Mouse (Mus musculus) embryonic facial prominence, embryonic 15.5 days (tissue): ENCODE data around the gene Ifnar2. TPM values are rescaled to one million over a fixed set of nuclear protein-coding genes. Genes with fewer than 3 reads are reported as not detected.

Source experiments
- ATAC-seq: fragments of 200-750 bp; cut with Nextera tagmentation; 2 replicates; pipeline ENCODE4 v1.8.0; 2017; ENCODE audit warnings: low read depth, moderate TSS enrichment; ENCODE audit not compliant: insufficient number of reproducible peaks, low FRiP score, low TSS enrichment
- H3K27ac ChIP-seq: fragments of 300-500 bp; sonication (generic); replicated peaks from 2 replicates; pipeline ENCODE4 v1.5.1; 2015; ENCODE audit warnings: mild to moderate bottlenecking, inconsistent platforms
- H3K27me3 ChIP-seq: fragments of 300-500 bp; sonication (generic); 2 replicates; pipeline ENCODE4 v1.6.1; 2015; ENCODE audit warnings: inconsistent platforms
- H3K36me3 ChIP-seq: fragments of 300-500 bp; sonication (generic); 2 replicates; pipeline ENCODE4 v1.6.1; 2015; ENCODE audit warnings: mild to moderate bottlenecking, inconsistent platforms
- H3K4me1 ChIP-seq: fragments of 300-500 bp; sonication (generic); 2 replicates; pipeline ENCODE4 v1.6.1; 2015; ENCODE audit warnings: inconsistent platforms
- H3K4me2 ChIP-seq: fragments of 300-500 bp; sonication (generic); replicated peaks from 2 replicates; pipeline ENCODE4 v1.6.1; 2015; ENCODE audit warnings: mild to moderate bottlenecking, inconsistent platforms
- H3K4me3 ChIP-seq: fragments of 300-500 bp; sonication (generic); replicated peaks from 2 replicates; pipeline ENCODE4 v1.5.1; 2015; ENCODE audit warnings: mild to moderate bottlenecking, inconsistent platforms
- H3K9ac ChIP-seq: fragments of 300-500 bp; sonication (generic); 2 replicates; pipeline ENCODE4 v1.6.1; 2015; ENCODE audit warnings: inconsistent platforms
- H3K9me3 ChIP-seq: fragments of 300-500 bp; sonication (generic); replicated peaks from 2 replicates; pipeline ENCODE4 v1.6.1; 2016; ENCODE audit warnings: inconsistent platforms
- WGBS: fragments of 180-500 bp; shearing (Covaris S2); methylation state at CpG from one replicate; pipeline ENCODE4 v1.1.7; 2015; 5-methylcytosine and 5-hydroxymethylcytosine counted together
- polyA plus RNA-seq: library from polyadenylated mRNA; unstranded; fragments of >200 nt; fragmentation: Nextera tagmentation; extraction: Ambion mirVana; gene quantifications from 2 replicates; pipeline ENCODE4 v1.2.1, GENCODE M21; 2015

Gene Ifnar2
- 60.4 and 61.7 TPM in 2 replicates for polyA plus RNA-seq

- no peaks in the 10 kb centered on the region for H3K27me3 ChIP-seq
- WGBS = under 1% methylated on average over 57 of the region's 62 CpGs
- no peaks in the 10 kb centered on the region for H3K9me3 ChIP-seq
- H3K27ac ChIP-seq = peak within 1 kb of the TSS; percentile 95
- H3K4me1 ChIP-seq = peaks cover 20% of the 10 kb centered on the region
- H3K9ac ChIP-seq = peak within 1 kb of the TSS; percentile 88
- H3K4me3 ChIP-seq = peak within 1 kb of the TSS; percentile 98
- peak within 1 kb of the TSS; percentile 76 for H3K4me2 ChIP-seq
- ATAC-seq = peak; percentile 91
- no peaks in the 10 kb centered on the region for H3K36me3 ChIP-seq
Observed at GRCm38 (mm10) chr16:91372577-91373472, at the start of gene Ifnar2. TSS of gene Ifnar2 (plus strand) at chr16:91372783.

- no peak overlapping the region for H3K27ac ChIP-seq
- H3K4me1 ChIP-seq = no peaks in the 10 kb centered on the region
- H3K4me3 ChIP-seq = no peak overlapping the region
- H3K9me3 ChIP-seq = no peaks in the 10 kb centered on the region
- no peak overlapping the region for H3K9ac ChIP-seq
- peaks cover 5% of the 10 kb centered on the region for H3K27me3 ChIP-seq
- H3K36me3 ChIP-seq = no peaks in the 10 kb centered on the region
- no peak overlapping the region for H3K4me2 ChIP-seq
- WGBS = 50% methylated on average over 7 of the region's 7 CpGs
- no peak for ATAC-seq
Observed at GRCm38 (mm10) chr16:91327605-91328004, 45.0 kb upstream of the Ifnar2 start.

- no peak overlapping the region for H3K9ac ChIP-seq
- no peaks in the 10 kb centered on the region for H3K9me3 ChIP-seq
- ATAC-seq = no peak
- peaks cover 8% of the 10 kb centered on the region for H3K27me3 ChIP-seq
- H3K4me3 ChIP-seq = no peak overlapping the region
- H3K36me3 ChIP-seq = no peaks in the 10 kb centered on the region
- no peaks in the 10 kb centered on the region for H3K4me1 ChIP-seq
- 78% methylated on average over 19 of the region's 19 CpGs for WGBS
- H3K4me2 ChIP-seq = no peak overlapping the region
- H3K27ac ChIP-seq = no peak overlapping the region
Observed at GRCm38 (mm10) chr16:91328922-91329321, 43.7 kb upstream of the Ifnar2 start.

DNA sequence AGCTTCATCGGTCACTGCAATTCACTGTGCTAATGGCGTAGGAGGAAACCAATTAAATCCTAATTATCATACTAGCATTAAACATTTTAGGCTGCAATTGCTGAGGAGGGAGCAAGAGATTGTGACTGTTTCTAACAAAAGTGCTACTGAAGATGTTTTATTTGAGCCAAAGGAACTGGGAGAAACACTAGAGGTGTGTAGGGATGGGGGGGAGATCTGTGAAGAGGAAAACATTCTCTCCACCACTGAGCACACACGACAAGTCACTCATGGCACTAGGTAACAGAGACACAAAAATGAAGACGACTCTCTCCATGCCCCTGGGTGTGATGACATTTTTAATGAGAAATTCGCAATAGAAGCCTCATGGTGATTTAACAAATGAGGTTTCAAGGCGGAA is 42.1 kb upstream of the Ifnar2 start:
- Histone ChIP-seq H3K4me1 (no peaks in the 10 kb centered on the region), H3K27ac (no peak overlapping the region), H3K9ac (no peak overlapping the region), H3K27me3 (peaks cover 8% of the 10 kb centered on the region), H3K4me3 (no peak overlapping the region), H3K4me2 (no peak overlapping the region), H3K9me3 (no peaks in the 10 kb centered on the region), H3K36me3 (no peaks in the 10 kb centered on the region)
- ATAC-seq = no peak
- whole genome bisulfite sequencing = 80% methylated on average over 6 of the region's 6 CpGs

DNA sequence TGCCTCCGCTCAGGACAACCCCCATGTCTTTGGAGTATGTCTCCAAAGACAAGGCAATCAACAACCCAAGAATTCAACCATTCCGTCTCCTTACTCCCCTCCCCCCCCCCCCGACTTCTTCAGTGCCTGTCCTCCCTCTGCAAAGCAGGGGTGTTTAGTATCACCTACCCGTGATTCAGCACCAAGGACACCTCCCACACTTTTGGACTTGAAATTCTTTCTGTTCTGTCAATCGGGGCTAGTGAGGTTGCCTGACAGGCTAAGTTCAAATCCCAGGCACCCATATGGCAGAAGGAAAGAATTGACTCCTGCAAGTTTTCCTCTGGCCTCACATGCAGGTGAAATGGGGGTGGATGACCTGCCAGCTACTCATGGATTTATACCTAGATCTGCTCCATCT is 41.4 kb upstream of the Ifnar2 start:
- Histone ChIP-seq H3K4me3 (no peak overlapping the region), H3K4me1 (no peaks in the 10 kb centered on the region), H3K36me3 (no peaks in the 10 kb centered on the region), H3K27ac (no peak overlapping the region), H3K9me3 (no peaks in the 10 kb centered on the region), H3K4me2 (no peak overlapping the region), H3K27me3 (peaks cover 8% of the 10 kb centered on the region), H3K9ac (no peak overlapping the region)
- WGBS = 22% methylated on average over 5 of the region's 5 CpGs
- no peak for ATAC-seq

DNA sequence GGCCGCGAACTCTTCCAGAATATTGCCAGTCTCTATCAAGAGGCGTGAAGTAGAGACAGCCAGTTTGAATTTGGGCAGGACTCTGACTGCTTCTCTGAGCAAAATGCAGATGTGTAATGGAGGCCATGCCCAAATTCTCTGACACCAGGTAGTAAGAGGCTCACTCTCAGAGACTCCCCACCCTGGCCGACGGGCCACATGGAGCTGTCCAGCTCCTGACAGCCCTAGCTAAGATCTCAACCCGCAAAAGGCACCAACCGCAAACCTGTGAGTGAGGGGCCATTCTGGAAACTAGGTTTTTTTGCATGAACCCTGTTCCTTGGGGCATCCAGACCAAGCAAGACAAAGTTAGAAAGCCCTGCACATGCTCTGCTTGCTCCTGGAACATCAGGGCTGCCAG is 39.7 kb upstream of the Ifnar2 start:
- no peak overlapping the region for H3K4me3 ChIP-seq
- no peaks in the 10 kb centered on the region for H3K9me3 ChIP-seq
- H3K4me1 ChIP-seq = no peaks in the 10 kb centered on the region
- H3K9ac ChIP-seq = no peak overlapping the region
- WGBS = 44% methylated on average over 7 of the region's 7 CpGs
- no peaks in the 10 kb centered on the region for H3K36me3 ChIP-seq
- ATAC-seq = no peak
- no peak overlapping the region for H3K27ac ChIP-seq
- no peak overlapping the region for H3K4me2 ChIP-seq
- H3K27me3 ChIP-seq = peaks cover 8% of the 10 kb centered on the region

DNA sequence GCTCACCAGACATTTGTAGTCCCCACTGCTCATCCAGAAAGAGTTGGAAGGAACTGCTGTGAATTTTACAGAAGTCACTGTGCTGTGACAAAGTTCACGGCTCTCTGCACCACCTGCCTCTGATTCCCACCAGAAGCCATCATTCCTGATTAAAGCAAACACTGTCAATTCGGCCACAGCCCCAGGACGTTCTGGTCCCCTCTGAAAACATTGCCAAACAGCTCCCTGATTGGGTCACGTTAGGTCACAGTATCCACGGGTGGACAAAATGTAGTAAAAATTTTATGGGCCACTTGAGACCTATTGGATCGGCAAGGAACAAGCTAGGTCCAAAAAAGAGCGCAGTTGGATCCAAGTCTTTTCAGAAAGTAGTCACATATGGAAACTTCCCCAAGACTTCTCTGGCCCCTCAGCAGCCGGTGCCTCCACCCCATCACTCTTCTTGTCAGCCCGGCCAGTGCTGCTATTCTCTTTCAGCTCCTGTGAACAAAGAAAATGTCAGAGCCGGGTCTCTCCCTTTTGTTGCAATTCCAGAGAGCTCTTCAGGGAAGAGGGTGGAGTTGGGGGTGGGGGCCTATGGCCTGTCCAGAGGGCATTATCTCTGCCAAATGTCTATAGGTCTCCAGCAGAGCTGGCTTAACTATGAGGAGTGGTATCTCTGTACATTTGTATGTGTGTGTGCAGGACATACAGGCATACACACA is 38.2 kb upstream of the Ifnar2 start:
- Histone ChIP-seq H3K36me3 (no peaks in the 10 kb centered on the region), H3K27me3 (peaks cover 3% of the 10 kb centered on the region; the same call in 1 of the 2 replicates), H3K4me3 (no peak overlapping the region), H3K27ac (no peak overlapping the region), H3K9ac (no peak overlapping the region), H3K4me1 (no peaks in the 10 kb centered on the region), H3K9me3 (no peaks in the 10 kb centered on the region), H3K4me2 (no peak overlapping the region)
- ATAC-seq = no peak
- 37% methylated on average over 10 of the region's 10 CpGs for WGBS

- Histone ChIP-seq H3K4me1 (no peaks in the 10 kb centered on the region), H3K4me3 (no peak overlapping the region), H3K27ac (no peak overlapping the region), H3K4me2 (no peak overlapping the region), H3K27me3 (peaks cover 3% of the 10 kb centered on the region; the same call in 1 of the 2 replicates), H3K36me3 (no peaks in the 10 kb centered on the region), H3K9ac (no peak overlapping the region), H3K9me3 (no peaks in the 10 kb centered on the region)
- 72% methylated on average over 4 of the region's 4 CpGs for WGBS
- ATAC-seq = no peak
Observed at GRCm38 (mm10) chr16:91336753-91337152, 35.8 kb upstream of the Ifnar2 start.

GRCm38 (mm10) chr16:91337480-91337879 is 35.1 kb upstream of the Ifnar2 start:
- WGBS = 60% methylated on average over 5 of the region's 5 CpGs
- ATAC-seq = no peak
- Histone ChIP-seq H3K4me3 (no peak overlapping the region), H3K9me3 (no peaks in the 10 kb centered on the region), H3K4me2 (no peak overlapping the region), H3K4me1 (no peaks in the 10 kb centered on the region), H3K27me3 (peaks cover 3% of the 10 kb centered on the region; the same call in 1 of the 2 replicates), H3K36me3 (no peaks in the 10 kb centered on the region), H3K9ac (no peak overlapping the region), H3K27ac (no peak overlapping the region)

DNA sequence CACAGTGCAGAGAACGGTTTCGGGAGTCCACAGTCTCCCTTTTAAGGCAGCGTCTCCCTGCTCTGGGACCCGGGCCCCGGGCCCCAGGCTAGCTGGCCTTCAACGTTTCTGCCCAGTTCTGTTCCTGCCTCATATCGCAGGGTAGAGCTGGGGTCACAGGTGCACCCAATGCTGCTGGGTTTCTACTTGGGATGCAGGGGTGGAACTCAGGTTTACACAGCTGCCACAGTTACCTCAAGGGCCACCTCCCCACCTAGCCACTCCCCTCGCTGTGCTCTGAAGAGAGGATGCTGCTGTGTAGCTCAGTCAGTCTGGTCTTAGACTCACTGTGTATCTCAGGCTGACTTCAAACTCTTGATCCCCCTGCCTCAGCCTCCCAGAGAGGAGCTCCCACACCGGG is 26.1 kb upstream of the Ifnar2 start:
- Histone ChIP-seq H3K4me3 (no peak overlapping the region), H3K27ac (no peak overlapping the region), H3K4me1 (0 out of 2 replicates have a peak, but pooled peaks cover 6% of the 10 kb centered on the region), H3K9me3 (no peaks in the 10 kb centered on the region), H3K36me3 (no peaks in the 10 kb centered on the region), H3K27me3 (peaks cover 6% of the 10 kb centered on the region), H3K4me2 (no peak overlapping the region), H3K9ac (no peak overlapping the region)
- ATAC-seq = no peak
- WGBS = 77% methylated on average over 9 of the region's 9 CpGs

- 65% methylated on average over 20 of the region's 20 CpGs for WGBS
- Histone ChIP-seq H3K27ac (no peak overlapping the region), H3K9ac (no peak overlapping the region), H3K4me2 (no peak overlapping the region), H3K4me1 (0 out of 2 replicates have a peak, but pooled peaks cover 6% of the 10 kb centered on the region), H3K36me3 (no peaks in the 10 kb centered on the region), H3K27me3 (peaks cover 11% of the 10 kb centered on the region), H3K4me3 (no peak overlapping the region), H3K9me3 (no peaks in the 10 kb centered on the region)
- ATAC-seq = peak; percentile 47
Observed at GRCm38 (mm10) chr16:91347491-91348263, 24.9 kb upstream of the Ifnar2 start.
